Mouse (Mus musculus): Measurements from ENCODE around the gene Zfp799. TPM values are rescaled to one million over a fixed set of nuclear protein-coding genes. Genes with fewer than 3 reads are reported as not detected.
"Not testable (repeated sequence)": the region's sequence is repeated elsewhere in the genome, so short reads cannot be mapped to it uniquely, and the experiment has no call there.

Zfp799 gene
- polyA plus RNA-seq (2015; fragmentation: Nextera tagmentation; extraction: Ambion mirVana): 13.2 and 17.8 TPM in 2 replicates

DNA sequence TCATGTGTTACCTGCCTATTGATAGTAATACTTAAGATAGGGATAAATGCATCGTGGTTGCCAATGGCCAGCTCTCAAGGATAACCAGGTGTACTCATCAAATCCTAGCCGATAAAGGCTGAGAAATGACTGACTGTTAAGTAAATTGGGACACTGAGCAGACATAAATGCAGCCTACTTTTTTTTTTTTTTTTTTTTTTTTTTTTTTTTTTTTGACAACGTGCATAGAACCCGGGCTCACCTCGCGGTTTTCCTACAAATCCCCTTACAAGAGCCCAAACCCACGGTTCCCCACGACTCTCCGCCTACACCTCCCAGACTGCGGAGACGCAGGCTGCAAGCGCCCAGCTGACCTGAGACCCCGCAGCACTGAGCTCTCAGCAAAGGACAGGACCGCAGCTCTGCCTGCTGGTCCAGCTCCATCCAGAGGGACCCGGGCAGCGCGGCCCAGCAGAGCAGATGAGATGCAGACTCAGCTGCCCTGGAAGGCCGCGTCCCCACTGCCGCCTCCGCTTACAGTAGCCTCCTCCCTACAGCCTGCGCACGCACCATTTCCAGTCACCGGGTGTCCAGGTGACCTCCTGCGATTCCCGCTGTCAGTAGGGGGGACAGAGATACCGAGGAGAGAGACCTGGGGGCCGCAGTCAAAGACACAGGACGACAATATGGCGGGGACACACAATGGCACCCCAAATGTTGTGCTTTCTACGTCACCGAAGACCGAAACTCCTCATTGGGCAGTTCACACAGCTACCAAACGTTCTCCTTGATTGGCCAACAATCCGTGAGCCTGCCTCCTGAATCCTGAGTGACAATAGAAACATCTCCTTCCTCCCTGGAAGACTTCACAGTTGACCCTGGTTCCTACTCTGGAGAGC, at the start of gene Zfp799:
TSS of gene Zfp799 (minus strand) at position 722 of the 878 bp plus-strand sequence.
- H3K27ac ChIP-seq (ENCODE audit: low read depth, low read length): peak within 1 kb of the TSS; percentile 76
- peak within 1 kb of the TSS; percentile 89 for H3K9ac ChIP-seq (ENCODE audit: low read depth, low read length)
- H3K4me1 ChIP-seq (ENCODE audit: control insufficient read depth, insufficient read depth, low read depth, low read length): peaks cover 7% of the 10 kb centered on the region
- peaks cover 7% of the 10 kb centered on the region for H3K36me3 ChIP-seq (ENCODE audit: control insufficient read depth, insufficient read depth, low read length)
- H3K9me3 ChIP-seq (ENCODE audit: control insufficient read depth, low read length): no peaks in the 10 kb centered on the region
- H3K4me3 ChIP-seq (ENCODE audit: low read length): peak within 1 kb of the TSS; percentile 76
- H3K4me2 ChIP-seq (ENCODE audit: low read length): peak within 1 kb of the TSS; percentile 90
- no peaks in the 10 kb centered on the region for H3K27me3 ChIP-seq (replicated peaks; ENCODE audit: control insufficient read depth, insufficient read depth, low read length)
- ATAC-seq: peak; percentile 100
- WGBS: 1% methylated on average over 35 of the region's 35 CpGs

- 95% methylated on average over 11 of the region's 11 CpGs for WGBS
- H3K36me3 ChIP-seq (ENCODE audit: control insufficient read depth, insufficient read depth, low read length): peaks cover 29% of the 10 kb centered on the region
Measured at GRCm38 (mm10) chr17:32878773-32879172, 48.7 kb upstream of the Zfp799 start.

GRCm38 (mm10) chr17:32877471-32878171, 47.6 kb upstream of the Zfp799 start:
- H3K27me3 ChIP-seq (replicated peaks; ENCODE audit: control insufficient read depth, insufficient read depth, low read length): no peaks in the 10 kb centered on the region
- H3K4me3 ChIP-seq (ENCODE audit: low read length): no peak overlapping the region
- no peaks in the 10 kb centered on the region for H3K9me3 ChIP-seq (ENCODE audit: control insufficient read depth, low read length)
- no peak overlapping the region for H3K4me2 ChIP-seq (ENCODE audit: low read length)
- H3K4me1 ChIP-seq (ENCODE audit: control insufficient read depth, insufficient read depth, low read depth, low read length): no peaks in the 10 kb centered on the region
- no peak overlapping the region for H3K27ac ChIP-seq (ENCODE audit: low read depth, low read length)
- no peak overlapping the region for H3K9ac ChIP-seq (ENCODE audit: low read depth, low read length)
- ATAC-seq: no peak
- H3K36me3 ChIP-seq (ENCODE audit: control insufficient read depth, insufficient read depth, low read length): peaks cover 19% of the 10 kb centered on the region
- WGBS: 13% methylated on average over 22 of the region's 22 CpGs

More at GRCm38 (mm10) chr17:32878773-32879172, 48.7 kb upstream of the Zfp799 start:
- Histone ChIP-seq H3K4me2 (ENCODE audit: low read length) (no peak overlapping the region), H3K9me3 (ENCODE audit: control insufficient read depth, low read length) (no peaks in the 10 kb centered on the region), H3K27ac (ENCODE audit: low read depth, low read length) (no peak overlapping the region), H3K27me3 (replicated peaks; ENCODE audit: control insufficient read depth, insufficient read depth, low read length) (no peaks in the 10 kb centered on the region), H3K4me3 (ENCODE audit: low read length) (no peak overlapping the region), H3K4me1 (ENCODE audit: control insufficient read depth, insufficient read depth, low read depth, low read length) (no peaks in the 10 kb centered on the region), H3K9ac (ENCODE audit: low read depth, low read length) (no peak overlapping the region)
- ATAC-seq: no peak

GRCm38 (mm10) chr17:32872696-32873095, 42.6 kb upstream of the Zfp799 start:
- Histone ChIP-seq H3K4me2 (ENCODE audit: low read length) (no peak overlapping the region), H3K4me1 (ENCODE audit: control insufficient read depth, insufficient read depth, low read depth, low read length) (no peaks in the 10 kb centered on the region), H3K4me3 (ENCODE audit: low read length) (no peak overlapping the region), H3K9me3 (ENCODE audit: control insufficient read depth, low read length) (no peaks in the 10 kb centered on the region), H3K27ac (ENCODE audit: low read depth, low read length) (no peak overlapping the region), H3K36me3 (ENCODE audit: control insufficient read depth, insufficient read depth, low read length) (no peaks in the 10 kb centered on the region), H3K9ac (ENCODE audit: low read depth, low read length) (no peak overlapping the region), H3K27me3 (replicated peaks; ENCODE audit: control insufficient read depth, insufficient read depth, low read length) (no peaks in the 10 kb centered on the region)
- WGBS: 72% methylated on average over 5 of the region's 5 CpGs
- no peak for ATAC-seq

GRCm38 (mm10) chr17:32872091-32872490, 42.0 kb upstream of the Zfp799 start:
- no peak overlapping the region for H3K27ac ChIP-seq (ENCODE audit: low read depth, low read length)
- H3K27me3 ChIP-seq (replicated peaks; ENCODE audit: control insufficient read depth, insufficient read depth, low read length): no peaks in the 10 kb centered on the region
- no peak for ATAC-seq
- H3K36me3 ChIP-seq (ENCODE audit: control insufficient read depth, insufficient read depth, low read length): no peaks in the 10 kb centered on the region
- H3K9me3 ChIP-seq (ENCODE audit: control insufficient read depth, low read length): no peaks in the 10 kb centered on the region
- no peak overlapping the region for H3K4me3 ChIP-seq (ENCODE audit: low read length)
- no peak overlapping the region for H3K9ac ChIP-seq (ENCODE audit: low read depth, low read length)
- WGBS: 87% methylated on average over 4 of the region's 4 CpGs
- H3K4me2 ChIP-seq (ENCODE audit: low read length): no peak overlapping the region
- no peaks in the 10 kb centered on the region for H3K4me1 ChIP-seq (ENCODE audit: control insufficient read depth, insufficient read depth, low read depth, low read length)

DNA sequence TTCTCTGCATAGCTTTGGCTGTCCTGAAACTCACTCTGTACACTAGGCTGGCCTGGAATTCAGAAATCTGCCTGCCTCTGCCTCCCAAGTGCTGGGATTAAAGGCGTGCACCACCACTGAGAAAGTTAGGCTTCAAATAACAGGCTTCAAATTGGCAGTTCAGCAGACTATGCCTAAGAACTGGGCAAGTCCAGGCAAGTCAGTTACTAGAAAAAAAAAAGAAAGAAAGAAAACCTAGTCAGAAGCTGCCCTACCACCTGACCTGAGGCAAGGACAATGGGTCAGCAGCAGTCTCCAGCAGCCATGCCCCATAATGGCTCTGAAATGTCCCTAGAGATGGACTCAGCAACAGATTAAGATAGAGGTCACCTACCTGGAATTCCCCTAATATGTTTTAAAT, 41.4 kb upstream of the Zfp799 start:
- no peaks in the 10 kb centered on the region for H3K4me1 ChIP-seq (ENCODE audit: control insufficient read depth, insufficient read depth, low read depth, low read length)
- no peak overlapping the region for H3K27ac ChIP-seq (ENCODE audit: low read depth, low read length)
- H3K9ac ChIP-seq (ENCODE audit: low read depth, low read length): no peak overlapping the region
- no peak for ATAC-seq
- H3K4me3 ChIP-seq (ENCODE audit: low read length): no peak overlapping the region
- H3K9me3 ChIP-seq (ENCODE audit: control insufficient read depth, low read length): no peaks in the 10 kb centered on the region
- no peaks in the 10 kb centered on the region for H3K36me3 ChIP-seq (ENCODE audit: control insufficient read depth, insufficient read depth, low read length)
- H3K4me2 ChIP-seq (ENCODE audit: low read length): no peak overlapping the region
- no peaks in the 10 kb centered on the region for H3K27me3 ChIP-seq (replicated peaks; ENCODE audit: control insufficient read depth, insufficient read depth, low read length)
- 91% methylated on average over 1 of the region's 1 CpGs for WGBS

GRCm38 (mm10) chr17:32867266-32867665, 37.2 kb upstream of the Zfp799 start:
- not testable (repeated sequence) for H3K9ac ChIP-seq (ENCODE audit: low read depth, low read length); ATAC-seq; H3K9me3 ChIP-seq (ENCODE audit: control insufficient read depth, low read length); H3K4me3 ChIP-seq (ENCODE audit: low read length); H3K4me1 ChIP-seq (ENCODE audit: control insufficient read depth, insufficient read depth, low read depth, low read length); H3K27ac ChIP-seq (ENCODE audit: low read depth, low read length); H3K27me3 ChIP-seq (replicated peaks; ENCODE audit: control insufficient read depth, insufficient read depth, low read length); H3K36me3 ChIP-seq (ENCODE audit: control insufficient read depth, insufficient read depth, low read length); H3K4me2 ChIP-seq (ENCODE audit: low read length)
- 59% methylated on average over 3 of the region's 7 CpGs for WGBS

- not testable (repeated sequence) for ATAC-seq; H3K9me3 ChIP-seq (ENCODE audit: control insufficient read depth, low read length); H3K36me3 ChIP-seq (ENCODE audit: control insufficient read depth, insufficient read depth, low read length); H3K4me1 ChIP-seq (ENCODE audit: control insufficient read depth, insufficient read depth, low read depth, low read length); H3K27me3 ChIP-seq (replicated peaks; ENCODE audit: control insufficient read depth, insufficient read depth, low read length); H3K4me3 ChIP-seq (ENCODE audit: low read length); H3K9ac ChIP-seq (ENCODE audit: low read depth, low read length); H3K4me2 ChIP-seq (ENCODE audit: low read length); H3K27ac ChIP-seq (ENCODE audit: low read depth, low read length)
- WGBS: 78% methylated on average over 2 of the region's 6 CpGs
Measured at GRCm38 (mm10) chr17:32856713-32857112, 26.7 kb upstream of the Zfp799 start.

- Histone ChIP-seq H3K36me3 (ENCODE audit: control insufficient read depth, insufficient read depth, low read length) (no peaks in the 10 kb centered on the region), H3K9me3 (ENCODE audit: control insufficient read depth, low read length) (no peaks in the 10 kb centered on the region), H3K4me2 (ENCODE audit: low read length) (no peak overlapping the region), H3K27ac (ENCODE audit: low read depth, low read length) (no peak overlapping the region), H3K4me1 (ENCODE audit: control insufficient read depth, insufficient read depth, low read depth, low read length) (no peaks in the 10 kb centered on the region), H3K27me3 (replicated peaks; ENCODE audit: control insufficient read depth, insufficient read depth, low read length) (no peaks in the 10 kb centered on the region), H3K4me3 (ENCODE audit: low read length) (no peak overlapping the region), H3K9ac (ENCODE audit: low read depth, low read length) (no peak overlapping the region)
- no peak for ATAC-seq
- WGBS: 25% methylated on average over 7 of the region's 7 CpGs
Measured at GRCm38 (mm10) chr17:32851581-32851980, 21.5 kb upstream of the Zfp799 start.
